In the genomic region with DNA sequence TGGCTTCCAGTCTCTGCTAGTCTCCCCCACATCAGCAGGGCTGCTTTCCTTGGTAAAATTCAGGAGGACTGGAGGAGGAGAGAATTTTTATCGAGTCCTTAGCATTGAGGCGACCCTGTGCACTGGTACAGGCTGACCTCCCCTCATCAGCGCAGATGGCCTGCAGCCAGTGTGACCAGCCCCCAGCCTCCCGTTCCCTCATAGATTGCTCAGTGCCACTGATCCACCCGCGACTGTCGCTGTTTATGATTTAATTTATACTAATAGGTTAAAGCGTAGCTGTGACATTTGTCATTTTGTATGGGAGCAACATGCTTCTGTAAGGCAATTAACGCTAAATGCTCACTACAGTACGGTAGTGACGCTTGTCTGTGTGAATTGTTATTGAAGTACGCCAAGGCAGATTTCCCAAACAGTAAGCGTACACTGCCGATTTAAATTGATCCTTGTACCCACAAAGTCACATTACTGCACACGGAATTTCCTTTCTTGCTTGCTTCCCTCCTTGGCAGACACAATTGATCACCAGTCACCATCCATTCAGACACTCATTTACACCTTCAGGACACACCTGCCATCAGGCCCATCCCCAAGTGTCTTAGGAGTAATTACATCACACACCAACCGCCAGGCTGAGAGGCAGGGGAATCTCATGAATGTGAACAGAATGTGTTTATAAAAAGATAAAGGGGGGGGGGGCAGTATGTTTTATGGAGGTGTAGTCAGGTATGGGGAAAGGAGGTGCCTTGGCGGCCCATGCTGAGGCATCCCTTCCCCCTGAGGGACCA, we compare ENCODE assay signal across 9 mouse cellular contexts. TPM values are rescaled to one million over a fixed set of nuclear protein-coding genes. Genes with fewer than 3 reads are reported as not detected.
DNase-seq lines count a peak whose midpoint lies in the region; ATAC-seq and TF ChIP-seq lines count a peak whose summit lies in the region.
"Had no signal": no experiment of that assay in that cellular context is flagged by ENCODE, and none has a peak within 500 bp of the region (broad histone marks: within the 10 kb centered on the region; RNA-seq: fewer than 3 reads in every experiment).

No protein-coding gene starts in this region.

- no peaks in the 10 kb centered on the region for H3K4me1 ChIP-seq in intestine, embryonic 14.5 days (replicated peaks; ENCODE audit: control insufficient read depth, insufficient read depth, low read length)
- H3K4me1 ChIP-seq in intestine, embryonic 16.5 days (ENCODE audit: control insufficient read depth, insufficient read depth, low read length), result no peaks in the 10 kb centered on the region
- H3K4me1 ChIP-seq in embryonic facial prominence, embryonic 12.5 days, result peaks cover 6% of the 10 kb centered on the region; the same call in 1 of the 2 replicates
- peaks cover 5% of the 10 kb centered on the region; the same call in 1 of the 2 replicates for H3K4me1 ChIP-seq in hindbrain, postnatal 0 days (ENCODE audit: insufficient read depth, low read length)
- peaks cover 23% of the 10 kb centered on the region for H3K4me1 ChIP-seq in midbrain, embryonic 15.5 days

- DNase-seq in intestine, embryonic 14.5 days (ENCODE audit: low spot score), result no peak
- DNase-seq in hindbrain, postnatal 0 days (ENCODE audit: low spot score), result peak; percentile 18
- no peak for DNase-seq in cerebellum, adult 18-20 months
- no peak for DNase-seq in B cell, adult 2 months
- DNase-seq in cerebellum, adult 9-11 months, result no peak

- no peak overlapping the region for H3K9ac ChIP-seq in intestine, embryonic 14.5 days (ENCODE audit: low read length)
- H3K9ac ChIP-seq in intestine, embryonic 16.5 days (ENCODE audit: low read depth, low read length), result no peak overlapping the region
- no peak overlapping the region for H3K9ac ChIP-seq in embryonic facial prominence, embryonic 12.5 days
- H3K9ac ChIP-seq in hindbrain, postnatal 0 days (replicated peaks; ENCODE audit: low read length), result no peak overlapping the region
- peak overlapping the region; percentile 10; the same call in 1 of the 2 replicates for H3K9ac ChIP-seq in midbrain, embryonic 15.5 days

- no peak for ATAC-seq in intestine, embryonic 14.5 days (replicated peaks; ENCODE audit: low FRiP score, low TSS enrichment, low read depth)
- ATAC-seq in intestine, embryonic 16.5 days, result no peak
- ATAC-seq in embryonic facial prominence, embryonic 12.5 days (ENCODE audit: insufficient number of reproducible peaks, insufficient read depth, low FRiP score, low TSS enrichment), result no peak
- peak; percentile 44; the same call in 1 of the 2 replicates for ATAC-seq in hindbrain, postnatal 0 days
- ATAC-seq in midbrain, embryonic 15.5 days (replicated peaks), result peak; percentile 63

- no peaks in the 10 kb centered on the region for H3K9me3 ChIP-seq in intestine, embryonic 14.5 days (ENCODE audit: control insufficient read depth, low read length)
- H3K9me3 ChIP-seq in intestine, embryonic 16.5 days (ENCODE audit: control insufficient read depth, low read length), result no peaks in the 10 kb centered on the region
- no peaks in the 10 kb centered on the region for H3K9me3 ChIP-seq in embryonic facial prominence, embryonic 12.5 days
- H3K9me3 ChIP-seq in hindbrain, postnatal 0 days (ENCODE audit: low read length), result no peaks in the 10 kb centered on the region
- no peaks in the 10 kb centered on the region for H3K9me3 ChIP-seq in midbrain, embryonic 15.5 days

- H3K27me3 ChIP-seq in intestine, embryonic 14.5 days (replicated peaks; ENCODE audit: control insufficient read depth, insufficient read depth, low read length), result peaks cover 6% of the 10 kb centered on the region
- H3K27me3 ChIP-seq in intestine, embryonic 16.5 days (replicated peaks; ENCODE audit: control insufficient read depth, insufficient read depth, low read length), result no peaks in the 10 kb centered on the region
- peaks cover 26% of the 10 kb centered on the region for H3K27me3 ChIP-seq in embryonic facial prominence, embryonic 12.5 days
- no peaks in the 10 kb centered on the region; the same call in 1 of the 2 replicates for H3K27me3 ChIP-seq in hindbrain, postnatal 0 days (ENCODE audit: insufficient read depth, low read length)
- H3K27me3 ChIP-seq in midbrain, embryonic 15.5 days (replicated peaks), result no peaks in the 10 kb centered on the region

- H3K4me3 ChIP-seq in intestine, embryonic 14.5 days (ENCODE audit: low read depth, low read length), result no peak overlapping the region
- H3K4me3 ChIP-seq in intestine, embryonic 16.5 days (ENCODE audit: low read length), result no peak overlapping the region
- H3K4me3 ChIP-seq in embryonic facial prominence, embryonic 12.5 days, result no peak overlapping the region
- H3K4me3 ChIP-seq in hindbrain, postnatal 0 days (ENCODE audit: low read length), result no peak overlapping the region
- no peak overlapping the region for H3K4me3 ChIP-seq in midbrain, embryonic 15.5 days
- H3K4me3 ChIP-seq: left cerebral cortex, adult 2 months had no signal

- no peaks in the 10 kb centered on the region for H3K36me3 ChIP-seq in intestine, embryonic 14.5 days (ENCODE audit: control insufficient read depth, insufficient read depth, low read length)
- H3K36me3 ChIP-seq in intestine, embryonic 16.5 days (ENCODE audit: control insufficient read depth, insufficient read depth, low read length), result no peaks in the 10 kb centered on the region
- no peaks in the 10 kb centered on the region for H3K36me3 ChIP-seq in embryonic facial prominence, embryonic 12.5 days
- no peaks in the 10 kb centered on the region for H3K36me3 ChIP-seq in hindbrain, postnatal 0 days (ENCODE audit: insufficient read depth, low read length)
- no peaks in the 10 kb centered on the region for H3K36me3 ChIP-seq in midbrain, embryonic 15.5 days (replicated peaks)

- H3K27ac ChIP-seq in intestine, embryonic 14.5 days (ENCODE audit: low read depth), result no peak overlapping the region
- H3K27ac ChIP-seq in intestine, embryonic 16.5 days (ENCODE audit: low read length), result no peak overlapping the region
- H3K27ac ChIP-seq in embryonic facial prominence, embryonic 12.5 days, result no peak overlapping the region
- H3K27ac ChIP-seq in hindbrain, postnatal 0 days, result no peak overlapping the region
- peak overlapping the region; percentile 77; the same call in 1 of the 2 replicates for H3K27ac ChIP-seq in midbrain, embryonic 15.5 days
- H3K27ac ChIP-seq: left cerebral cortex, adult 2 months had no signal

- 32% methylated on average over 17 of the region's 17 CpGs for WGBS in intestine, embryonic 14.5 days
- WGBS in intestine, embryonic 16.5 days, result 37% methylated on average over 17 of the region's 17 CpGs
- WGBS in embryonic facial prominence, embryonic 12.5 days, result 25% methylated on average over 17 of the region's 17 CpGs
- 24% methylated on average over 17 of the region's 17 CpGs for WGBS in hindbrain, postnatal 0 days
- WGBS in midbrain, embryonic 15.5 days, result 13% methylated on average over 17 of the region's 17 CpGs

- no peak for TF ChIP-seq CTCF in hindbrain, postnatal 0 days (IDR thresholded peaks at IDR 0.05; ENCODE audit: low read depth)

- peak overlapping the region; percentile 36; the same call in 1 of the 2 replicates for H3K4me2 ChIP-seq in intestine, embryonic 14.5 days (ENCODE audit: low read length)
- no peak overlapping the region for H3K4me2 ChIP-seq in intestine, embryonic 16.5 days (ENCODE audit: low read depth, low read length)
- peak overlapping the region; percentile 43 for H3K4me2 ChIP-seq in embryonic facial prominence, embryonic 12.5 days (replicated peaks)
- 0 out of 2 replicates have a peak overlapping the region, but pooled peaks have one; percentile 49 for H3K4me2 ChIP-seq in hindbrain, postnatal 0 days (ENCODE audit: low read depth, low read length)
- peak overlapping the region; percentile 47; the same call in 1 of the 2 replicates for H3K4me2 ChIP-seq in midbrain, embryonic 15.5 days

RNA-seq across cellular contexts. Expression of gene Mtcl1, which starts 31.1 kb away (rescaled TPM):
- polyA plus RNA-seq in intestine, embryonic 14.5 days (2014; fragmentation: Nextera tagmentation; extraction: Ambion mirVana), result 11.7 and 14.6 TPM in 2 replicates
- 4.0 and 4.1 TPM in 2 replicates for polyA plus RNA-seq in intestine, embryonic 16.5 days (2015; fragmentation: Nextera tagmentation; extraction: Ambion mirVana)
- 9.5 and 10.4 TPM in 2 replicates for polyA plus RNA-seq in embryonic facial prominence, embryonic 12.5 days (2016; fragmentation: Nextera tagmentation; extraction: Ambion mirVana)
- total RNA-seq in hindbrain, postnatal 0 days (2014; rRNA removed), result 27.0 and 29.1 TPM in 2 replicates
- 13.8 and 14.7 TPM in 2 replicates for polyA plus RNA-seq in hindbrain, postnatal 0 days (2015; fragmentation: Nextera tagmentation; extraction: Ambion mirVana)
- 35.5 and 39.0 TPM in 2 replicates for polyA plus RNA-seq in midbrain, embryonic 15.5 days (2015; fragmentation: Nextera tagmentation; extraction: Ambion mirVana)

RNA-seq across cellular contexts. Expression of gene Rab12, which starts 38.8 kb away (rescaled TPM):
- polyA plus RNA-seq in intestine, embryonic 14.5 days (2014; fragmentation: Nextera tagmentation; extraction: Ambion mirVana), result 41.4 and 44.6 TPM in 2 replicates
- 5.2 and 6.1 TPM in 2 replicates for polyA plus RNA-seq in intestine, embryonic 16.5 days (2015; fragmentation: Nextera tagmentation; extraction: Ambion mirVana)
- 56.4 and 59.9 TPM in 2 replicates for polyA plus RNA-seq in embryonic facial prominence, embryonic 12.5 days (2016; fragmentation: Nextera tagmentation; extraction: Ambion mirVana)
- 67.0 and 69.3 TPM in 2 replicates for total RNA-seq in hindbrain, postnatal 0 days (2014; rRNA removed)
- 86.6 and 88.6 TPM in 2 replicates for polyA plus RNA-seq in hindbrain, postnatal 0 days (2015; fragmentation: Nextera tagmentation; extraction: Ambion mirVana)
- 83.7 and 84.1 TPM in 2 replicates for polyA plus RNA-seq in midbrain, embryonic 15.5 days (2015; fragmentation: Nextera tagmentation; extraction: Ambion mirVana)

Comparison
In these comparisons a context has a peak if more than half of its experiments do, and no peak if none do; other contexts are left out.
1. ATAC-seq: peak in hindbrain, postnatal 0 days (single experiment) and midbrain, embryonic 15.5 days (single experiment); none in intestine, embryonic 14.5 days (single experiment), intestine, embryonic 16.5 days (single experiment) and embryonic facial prominence, embryonic 12.5 days (single experiment).